Mouse (Mus musculus): Measurements from ENCODE around the gene Cdkl3. TPM values are rescaled to one million over a fixed set of nuclear protein-coding genes. Genes with fewer than 3 reads are reported as not detected.

Gene Cdkl3
- 5.2 and 6.7 TPM in 2 replicates for polyA plus RNA-seq (2015; fragmentation: Nextera tagmentation; extraction: Ambion mirVana)

GRCm38 (mm10) chr11:52003772-52004528 lies at the start of gene Cdkl3:
TSS of gene Cdkl3 (plus strand) at chr11:52004221.
- Histone ChIP-seq H3K27ac (ENCODE audit: low read length) (peak within 1 kb of the TSS; percentile 95), H3K9me3 (replicated peaks; ENCODE audit: control insufficient read depth, low read length) (no peaks in the 10 kb centered on the region), H3K4me1 (ENCODE audit: control insufficient read depth, insufficient read depth, low read length) (peaks cover 22% of the 10 kb centered on the region), H3K9ac (ENCODE audit: low read length) (peak within 1 kb of the TSS; percentile 82), H3K4me2 (ENCODE audit: low read depth, low read length) (peak within 1 kb of the TSS; percentile 72), H3K36me3 (ENCODE audit: control insufficient read depth, insufficient read depth, low read length) (no peaks in the 10 kb centered on the region), H3K27me3 (ENCODE audit: control insufficient read depth, insufficient read depth, low read length) (no peaks in the 10 kb centered on the region), H3K4me3 (replicated peaks; ENCODE audit: low read length) (peak within 1 kb of the TSS; percentile 63)
- under 1% methylated on average over 51 of the region's 51 CpGs for WGBS
- ATAC-seq (ENCODE audit: insufficient read depth, low FRiP score) = peak; percentile 93

GRCm38 (mm10) chr11:51956112-51956511 lies 47.9 kb upstream of the Cdkl3 start:
- Histone ChIP-seq H3K4me3 (replicated peaks; ENCODE audit: low read length) (no peak overlapping the region), H3K27ac (ENCODE audit: low read length) (no peak overlapping the region), H3K4me2 (ENCODE audit: low read depth, low read length) (no peak overlapping the region), H3K9ac (ENCODE audit: low read length) (no peak overlapping the region), H3K36me3 (ENCODE audit: control insufficient read depth, insufficient read depth, low read length) (no peaks in the 10 kb centered on the region), H3K27me3 (ENCODE audit: control insufficient read depth, insufficient read depth, low read length) (no peaks in the 10 kb centered on the region), H3K9me3 (replicated peaks; ENCODE audit: control insufficient read depth, low read length) (no peaks in the 10 kb centered on the region), H3K4me1 (ENCODE audit: control insufficient read depth, insufficient read depth, low read length) (no peaks in the 10 kb centered on the region)
- 65% methylated on average over 9 of the region's 9 CpGs for WGBS
- no peak for ATAC-seq (ENCODE audit: insufficient read depth, low FRiP score)

- Histone ChIP-seq H3K4me3 (replicated peaks; ENCODE audit: low read length) (no peak overlapping the region), H3K36me3 (ENCODE audit: control insufficient read depth, insufficient read depth, low read length) (no peaks in the 10 kb centered on the region), H3K27ac (ENCODE audit: low read length) (no peak overlapping the region), H3K4me1 (ENCODE audit: control insufficient read depth, insufficient read depth, low read length) (no peaks in the 10 kb centered on the region), H3K9ac (ENCODE audit: low read length) (no peak overlapping the region), H3K27me3 (ENCODE audit: control insufficient read depth, insufficient read depth, low read length) (no peaks in the 10 kb centered on the region), H3K4me2 (ENCODE audit: low read depth, low read length) (no peak overlapping the region), H3K9me3 (replicated peaks; ENCODE audit: control insufficient read depth, low read length) (no peaks in the 10 kb centered on the region)
- ATAC-seq (ENCODE audit: insufficient read depth, low FRiP score) = no peak
- 77% methylated on average over 4 of the region's 4 CpGs for WGBS
Observed at GRCm38 (mm10) chr11:51957760-51958159, 46.3 kb upstream of the Cdkl3 start.

- no peak for ATAC-seq (ENCODE audit: insufficient read depth, low FRiP score)
- no peak overlapping the region for H3K9ac ChIP-seq (ENCODE audit: low read length)
- no peak overlapping the region for H3K4me2 ChIP-seq (ENCODE audit: low read depth, low read length)
- no peaks in the 10 kb centered on the region for H3K4me1 ChIP-seq (ENCODE audit: control insufficient read depth, insufficient read depth, low read length)
- no peaks in the 10 kb centered on the region for H3K36me3 ChIP-seq (ENCODE audit: control insufficient read depth, insufficient read depth, low read length)
- WGBS = 81% methylated on average over 5 of the region's 5 CpGs
- no peak overlapping the region for H3K27ac ChIP-seq (ENCODE audit: low read length)
- no peaks in the 10 kb centered on the region for H3K27me3 ChIP-seq (ENCODE audit: control insufficient read depth, insufficient read depth, low read length)
- H3K9me3 ChIP-seq (replicated peaks; ENCODE audit: control insufficient read depth, low read length) = no peaks in the 10 kb centered on the region
- no peak overlapping the region for H3K4me3 ChIP-seq (replicated peaks; ENCODE audit: low read length)
Observed at GRCm38 (mm10) chr11:51959511-51959910, 44.5 kb upstream of the Cdkl3 start.

- no peak overlapping the region for H3K4me2 ChIP-seq (ENCODE audit: low read depth, low read length)
- no peaks in the 10 kb centered on the region for H3K36me3 ChIP-seq (ENCODE audit: control insufficient read depth, insufficient read depth, low read length)
- H3K27ac ChIP-seq (ENCODE audit: low read length) = no peak overlapping the region
- 89% methylated on average over 4 of the region's 4 CpGs for WGBS
- no peaks in the 10 kb centered on the region for H3K27me3 ChIP-seq (ENCODE audit: control insufficient read depth, insufficient read depth, low read length)
- no peaks in the 10 kb centered on the region for H3K9me3 ChIP-seq (replicated peaks; ENCODE audit: control insufficient read depth, low read length)
- no peaks in the 10 kb centered on the region for H3K4me1 ChIP-seq (ENCODE audit: control insufficient read depth, insufficient read depth, low read length)
- no peak overlapping the region for H3K9ac ChIP-seq (ENCODE audit: low read length)
- H3K4me3 ChIP-seq (replicated peaks; ENCODE audit: low read length) = no peak overlapping the region
- no peak for ATAC-seq (ENCODE audit: insufficient read depth, low FRiP score)
Observed at GRCm38 (mm10) chr11:51960061-51960460, 44.0 kb upstream of the Cdkl3 start.

- Histone ChIP-seq H3K36me3 (ENCODE audit: control insufficient read depth, insufficient read depth, low read length) (no peaks in the 10 kb centered on the region), H3K27me3 (ENCODE audit: control insufficient read depth, insufficient read depth, low read length) (no peaks in the 10 kb centered on the region), H3K9me3 (replicated peaks; ENCODE audit: control insufficient read depth, low read length) (no peaks in the 10 kb centered on the region), H3K27ac (ENCODE audit: low read length) (no peak overlapping the region), H3K4me1 (ENCODE audit: control insufficient read depth, insufficient read depth, low read length) (no peaks in the 10 kb centered on the region), H3K9ac (ENCODE audit: low read length) (no peak overlapping the region), H3K4me3 (replicated peaks; ENCODE audit: low read length) (no peak overlapping the region), H3K4me2 (ENCODE audit: low read depth, low read length) (no peak overlapping the region)
- WGBS = 56% methylated on average over 11 of the region's 11 CpGs
- no peak for ATAC-seq (ENCODE audit: insufficient read depth, low FRiP score)
Observed at GRCm38 (mm10) chr11:51960967-51961471, 43.0 kb upstream of the Cdkl3 start.

GRCm38 (mm10) chr11:51961761-51962160 lies 42.3 kb upstream of the Cdkl3 start:
- no peak for ATAC-seq (ENCODE audit: insufficient read depth, low FRiP score)
- Histone ChIP-seq H3K27ac (ENCODE audit: low read length) (no peak overlapping the region), H3K9ac (ENCODE audit: low read length) (no peak overlapping the region)

GRCm38 (mm10) chr11:51962277-51962676 lies 41.7 kb upstream of the Cdkl3 start:
- H3K27me3 ChIP-seq (ENCODE audit: control insufficient read depth, insufficient read depth, low read length) = no peaks in the 10 kb centered on the region
- H3K4me1 ChIP-seq (ENCODE audit: control insufficient read depth, insufficient read depth, low read length) = no peaks in the 10 kb centered on the region
- 92% methylated on average over 7 of the region's 7 CpGs for WGBS
- no peak overlapping the region for H3K4me3 ChIP-seq (replicated peaks; ENCODE audit: low read length)
- H3K9ac ChIP-seq (ENCODE audit: low read length) = no peak overlapping the region
- H3K9me3 ChIP-seq (replicated peaks; ENCODE audit: control insufficient read depth, low read length) = no peaks in the 10 kb centered on the region
- H3K36me3 ChIP-seq (ENCODE audit: control insufficient read depth, insufficient read depth, low read length) = no peaks in the 10 kb centered on the region
- ATAC-seq (ENCODE audit: insufficient read depth, low FRiP score) = no peak
- H3K4me2 ChIP-seq (ENCODE audit: low read depth, low read length) = no peak overlapping the region
- no peak overlapping the region for H3K27ac ChIP-seq (ENCODE audit: low read length)

More at GRCm38 (mm10) chr11:51961761-51962160, 42.3 kb upstream of the Cdkl3 start:
- no peak overlapping the region for H3K4me2 ChIP-seq (ENCODE audit: low read depth, low read length)
- no peaks in the 10 kb centered on the region for H3K9me3 ChIP-seq (replicated peaks; ENCODE audit: control insufficient read depth, low read length)
- WGBS = 86% methylated on average over 8 of the region's 8 CpGs
- H3K4me1 ChIP-seq (ENCODE audit: control insufficient read depth, insufficient read depth, low read length) = no peaks in the 10 kb centered on the region
- no peak overlapping the region for H3K4me3 ChIP-seq (replicated peaks; ENCODE audit: low read length)
- no peaks in the 10 kb centered on the region for H3K36me3 ChIP-seq (ENCODE audit: control insufficient read depth, insufficient read depth, low read length)
- no peaks in the 10 kb centered on the region for H3K27me3 ChIP-seq (ENCODE audit: control insufficient read depth, insufficient read depth, low read length)

- ATAC-seq (ENCODE audit: insufficient read depth, low FRiP score) = no peak
- Histone ChIP-seq H3K9ac (ENCODE audit: low read length) (no peak overlapping the region), H3K4me3 (replicated peaks; ENCODE audit: low read length) (no peak overlapping the region), H3K9me3 (replicated peaks; ENCODE audit: control insufficient read depth, low read length) (no peaks in the 10 kb centered on the region), H3K4me2 (ENCODE audit: low read depth, low read length) (no peak overlapping the region), H3K27ac (ENCODE audit: low read length) (no peak overlapping the region), H3K27me3 (ENCODE audit: control insufficient read depth, insufficient read depth, low read length) (no peaks in the 10 kb centered on the region), H3K4me1 (ENCODE audit: control insufficient read depth, insufficient read depth, low read length) (peaks cover 5% of the 10 kb centered on the region; the same call in 1 of the 2 replicates), H3K36me3 (ENCODE audit: control insufficient read depth, insufficient read depth, low read length) (peaks cover 2% of the 10 kb centered on the region; the same call in 1 of the 2 replicates)
- 75% methylated on average over 5 of the region's 5 CpGs for WGBS
Observed at GRCm38 (mm10) chr11:51966651-51967050, 37.4 kb upstream of the Cdkl3 start.

Data from stomach, embryonic 16.5 days (tissue).